Mouse (Mus musculus) MEL (cell line): ENCODE data around the gene C1galt1c1. TPM values are rescaled to one million over a fixed set of nuclear protein-coding genes. Genes with fewer than 3 reads are reported as not detected.

Experiments used
- DNase-seq: peaks from one replicate; pipeline ENCODE4 v3.0.0; 2011; ENCODE audit warnings: low read depth, low spot score
- H3K27ac ChIP-seq: 2 replicates; pipeline ENCODE4 v1.5.1; 2012; ENCODE audit warnings: low read depth, mild to moderate bottlenecking, control low read depth, low read length, moderate library complexity; ENCODE audit not compliant: control insufficient read depth
- H3K27me3 ChIP-seq, 2 experiments: fragments of 150-350 bp in 1 of 2; sonication (generic) in 1 of 2; 2 replicates each; pipeline ENCODE4 v1.6.1; 2012; ENCODE audit warnings: low read length in 2 of 2, mild to moderate bottlenecking in 2 of 2, improper control_type of control experiment in 1 of 2, moderate library complexity in 1 of 2; ENCODE audit not compliant: insufficient read depth in 2 of 2, control insufficient read depth in 1 of 2
- H3K36me3 ChIP-seq, 2 experiments: 2 replicates each; pipeline ENCODE4 v1.6.1; 2012 to 2014; ENCODE audit warnings: low read length in 2 of 2, improper control_type of control experiment in 1 of 2, inconsistent platforms in 1 of 2, mild to moderate bottlenecking in 1 of 2; ENCODE audit not compliant: insufficient read depth in 2 of 2, control insufficient read depth in 1 of 2
- H3K4me1 ChIP-seq, 2 experiments: fragments of 150-350 bp in 1 of 2; sonication (generic) in 1 of 2; 2 replicates each; pipeline ENCODE4 v1.6.1; 2012; ENCODE audit warnings: low read length in 2 of 2, improper control_type of control experiment in 1 of 2, mild to moderate bottlenecking in 1 of 2; ENCODE audit not compliant: insufficient read depth in 2 of 2, control insufficient read depth in 1 of 2
- H3K4me3 ChIP-seq, 2 experiments: fragments of 150-350 bp in 1 of 2; sonication (generic) in 1 of 2; 2 replicates each; pipeline ENCODE4 v1.5.1; 2012; ENCODE audit warnings: low read depth in 2 of 2, low read length in 2 of 2, mild to moderate bottlenecking in 2 of 2, moderate library complexity in 2 of 2, control low read depth in 1 of 2, improper control_type of control experiment in 1 of 2; ENCODE audit not compliant: control insufficient read depth in 1 of 2, insufficient read depth in 1 of 2
- H3K79me2 ChIP-seq: 2 replicates; pipeline ENCODE4 v1.6.1; 2012; ENCODE audit warnings: mild to moderate bottlenecking, low read length, moderate library complexity; ENCODE audit not compliant: control insufficient read depth, poor library complexity, insufficient read depth
- H3K9ac ChIP-seq: 2 replicates; pipeline ENCODE4 v1.6.1; 2012; ENCODE audit warnings: low read depth, mild to moderate bottlenecking, control low read depth, low read length, moderate library complexity; ENCODE audit not compliant: control insufficient read depth, poor library complexity, severe bottlenecking
- H3K9me3 ChIP-seq: fragments of 150-350 bp; sonication (generic); replicated peaks from 2 replicates; pipeline ENCODE4 v1.6.1; 2012; ENCODE audit warnings: mild to moderate bottlenecking, low read length, improper control_type of control experiment, moderate library complexity; ENCODE audit not compliant: insufficient read depth
- CHD1 ChIP-seq: IDR thresholded peaks from 2 replicates; pipeline ENCODE4 v1.6.1; 2012; ENCODE audit warnings: low read depth, mild to moderate bottlenecking, inconsistent platforms, low read length, improper control_type of control experiment
- CTCF ChIP-seq, 3 experiments: IDR thresholded peaks in 2 of 3; conservative IDR thresholded peaks in 1 of 3; 2 replicates each; pipeline ENCODE4 v1.5.1; 2011 to 2012; ENCODE audit warnings: low read length in 3 of 3, low read depth in 2 of 3, mild to moderate bottlenecking in 2 of 3, improper control_type of control experiment in 1 of 3, inconsistent platforms in 1 of 3, mixed read lengths in 1 of 3, moderate library complexity in 1 of 3; ENCODE audit not compliant: control insufficient read depth in 1 of 3, insufficient read depth in 1 of 3, poor library complexity in 1 of 3, severe bottlenecking in 1 of 3
- ELF1 ChIP-seq: IDR thresholded peaks from 2 replicates; pipeline ENCODE4 v1.6.1; 2014; ENCODE audit warnings: low read depth, mild to moderate bottlenecking, inconsistent platforms, low read length, improper control_type of control experiment, moderate library complexity
- HCFC1 ChIP-seq: IDR thresholded peaks from 2 replicates; pipeline ENCODE4 v1.6.1; 2012; ENCODE audit warnings: low read depth, mild to moderate bottlenecking, inconsistent platforms, low read length, improper control_type of control experiment, moderate library complexity
- MAZ ChIP-seq: IDR thresholded peaks from 2 replicates; pipeline ENCODE4 v1.6.1; 2012; ENCODE audit warnings: low read depth, mild to moderate bottlenecking, inconsistent platforms, low read length, improper control_type of control experiment
- MXI1 ChIP-seq: IDR thresholded peaks from 2 replicates; pipeline ENCODE4 v1.6.1; 2011; ENCODE audit warnings: mild to moderate bottlenecking, low read depth, low read length, improper control_type of control experiment
- MYB ChIP-seq: IDR thresholded peaks from 2 replicates; pipeline ENCODE4 v1.6.1; 2011; ENCODE audit warnings: mild to moderate bottlenecking, low read depth, low read length, improper control_type of control experiment
- POLR2AphosphoS5 ChIP-seq: IDR thresholded peaks from 2 replicates; pipeline ENCODE4 v1.6.1; 2012; ENCODE audit warnings: low read depth, borderline replicate concordance, mild to moderate bottlenecking, inconsistent platforms, low read length, moderate library complexity, mixed read lengths
- RAD21 ChIP-seq: IDR thresholded peaks from 2 replicates; pipeline ENCODE4 v1.6.1; 2011; ENCODE audit warnings: mild to moderate bottlenecking, low read depth, low read length, improper control_type of control experiment
- SIN3A ChIP-seq: IDR thresholded peaks from 2 replicates; pipeline ENCODE4 v1.6.1; 2012; ENCODE audit warnings: low read length, improper control_type of control experiment, inconsistent platforms
- SMC3 ChIP-seq: IDR thresholded peaks from 2 replicates; pipeline ENCODE4 v1.6.1; 2011; ENCODE audit warnings: low read depth, low read length, improper control_type of control experiment
- TAL1 ChIP-seq: IDR thresholded peaks from 2 replicates; pipeline ENCODE4 v1.6.1; 2012; ENCODE audit warnings: mild to moderate bottlenecking, inconsistent platforms, low read length, moderate library complexity, mixed read lengths
- TBP ChIP-seq: IDR thresholded peaks from 2 replicates; pipeline ENCODE4 v1.8.0; 2011; ENCODE audit warnings: low read depth, low read length, improper control_type of control experiment
- TCF12 ChIP-seq: IDR thresholded peaks from 2 replicates; pipeline ENCODE4 v1.6.1; 2014; ENCODE audit warnings: low read depth, mild to moderate bottlenecking, inconsistent platforms, low read length, improper control_type of control experiment, moderate library complexity
- USF1 ChIP-seq: IDR thresholded peaks from 2 replicates; pipeline ENCODE4 v1.6.1; 2014; ENCODE audit warnings: low read depth, mild to moderate bottlenecking, inconsistent platforms, low read length, improper control_type of control experiment, moderate library complexity
- USF2 ChIP-seq, 2 experiments: IDR thresholded peaks; 2 replicates each; pipeline ENCODE4 v1.6.1; 2011 to 2012; ENCODE audit warnings: improper control_type of control experiment in 2 of 2, low read length in 2 of 2, borderline replicate concordance in 1 of 2, inconsistent platforms in 1 of 2, low read depth in 1 of 2, mild to moderate bottlenecking in 1 of 2; ENCODE audit not compliant: insufficient read depth in 1 of 2
- ZC3H11A ChIP-seq: IDR thresholded peaks from 2 replicates; pipeline ENCODE4 v1.6.1; 2012; ENCODE audit warnings: low read depth, mild to moderate bottlenecking, inconsistent platforms, low read length, improper control_type of control experiment
- ZKSCAN1 ChIP-seq: IDR thresholded peaks from 2 replicates; pipeline ENCODE4 v1.6.1; 2012; ENCODE audit warnings: low read depth, mild to moderate bottlenecking, inconsistent platforms, low read length, improper control_type of control experiment, moderate library complexity
- ZMIZ1 ChIP-seq: IDR thresholded peaks from 2 replicates; pipeline ENCODE4 v1.6.1; 2012; ENCODE audit warnings: low read depth, mild to moderate bottlenecking, inconsistent platforms, low read length, improper control_type of control experiment, moderate library complexity
- polyA plus RNA-seq, 2 experiments: library from polyadenylated mRNA; stranded (reverse) in 1 of 2; unstranded in 1 of 2; fragments of >175 nt in 1 of 2; fragments of >200 nt in 1 of 2; gene quantifications; 2 replicates each; pipeline versions ENCODE4 v1.2.1 to v1.2.4; 2012; ENCODE audit warnings: low replicate concordance in 2 of 2, low read depth in 1 of 2; ENCODE audit not compliant: insufficient read length in 2 of 2, insufficient read depth in 1 of 2, missing spikeins in 1 of 2
- total RNA-seq: library from RNA; depleted of rRNA; stranded (reverse); fragments of 300-350 nt; gene quantifications from 2 replicates; pipeline ENCODE4 v1.2.3, GENCODE M21; 2012

The C1galt1c1 gene
- total and polyA plus RNA-seq, 3 experiments = 8.0 to 11.0 TPM; not detected in 1

DNA sequence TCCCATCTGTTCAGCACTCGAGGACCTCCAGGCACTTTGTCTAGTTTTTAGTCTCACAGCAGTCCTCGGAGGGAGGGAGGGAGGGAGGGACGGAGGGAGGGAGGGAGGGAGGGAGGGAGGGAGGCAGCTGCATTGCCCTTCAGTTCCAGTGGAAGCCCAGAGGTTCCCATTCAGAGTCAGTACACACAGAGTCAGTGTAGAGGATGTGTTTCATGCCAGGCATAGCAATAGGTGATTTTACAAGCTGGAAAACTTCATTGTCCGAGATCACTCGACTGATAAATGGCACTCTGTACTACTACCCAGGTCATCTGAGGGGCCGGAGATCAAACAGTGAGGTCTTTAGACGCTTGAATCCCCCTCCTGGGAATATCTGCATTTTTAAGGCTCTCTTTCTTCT lies 16.3 kb upstream of the C1galt1c1 start:
- Histone ChIP-seq H3K9ac (no peak overlapping the region), H3K79me2 (no peaks in the 10 kb centered on the region), H3K27ac (no peak overlapping the region), H3K9me3 (no peaks in the 10 kb centered on the region), H3K36me3 (no peaks in the 10 kb centered on the region), H3K4me3 (no peak overlapping the region), H3K27me3 (no peaks in the 10 kb centered on the region), H3K4me1 (no peaks in the 10 kb centered on the region)
- DNase-seq = no peak
- TF ChIP-seq USF1 (no peak), MAZ (no peak), TAL1 (no peak), CTCF (IDR thresholded peaks at IDR 0.05 in 2 of 3, conservative IDR thresholded peaks at IDR 0.05 in 1 of 3; ENCODE audit: control insufficient read depth in 1 of 3, insufficient read depth in 1 of 3, low read depth in 2 of 3, low read length in 3 of 3, poor library complexity in 1 of 3, severe bottlenecking in 1 of 3) (no peak), USF2 (IDR thresholded peaks at IDR 0.05; ENCODE audit: borderline replicate concordance in 1 of 2, insufficient read depth in 1 of 2, low read depth in 1 of 2, low read length in 2 of 2) (no peak), MYB (no peak), CHD1 (no peak), HCFC1 (no peak), ZKSCAN1 (no peak), TCF12 (no peak), POLR2AphosphoS5 (no peak), MXI1 (no peak)

GRCm38 (mm10) chrX:38650404-38651039 lies 15.6 kb upstream of the C1galt1c1 start:
- Histone ChIP-seq H3K36me3 (no peaks in the 10 kb centered on the region), H3K4me1 (no peaks in the 10 kb centered on the region), H3K79me2 (no peaks in the 10 kb centered on the region), H3K9ac (no peak overlapping the region), H3K9me3 (no peaks in the 10 kb centered on the region)
- DNase-seq = peak; percentile 29
- TF ChIP-seq TBP (no peak), ELF1 (no peak), MYB (no peak), SMC3 (peak; percentile 70), ZC3H11A (peak; percentile 55), CTCF (IDR thresholded peaks at IDR 0.05 in 2 of 3, conservative IDR thresholded peaks at IDR 0.05 in 1 of 3; ENCODE audit: control insufficient read depth in 1 of 3, insufficient read depth in 1 of 3, low read depth in 2 of 3, low read length in 3 of 3, poor library complexity in 1 of 3, severe bottlenecking in 1 of 3) (peak; percentile 16 to 61 (median 17); a peak in 4 of 6 replicates), ZMIZ1 (no peak), SIN3A (no peak), RAD21 (peak; percentile 64)
- TF ChIP-seq, all 39 proteins: peak for 4
- no peak overlapping the region for H3K27ac ChIP-seq
- H3K4me3 ChIP-seq = no peak overlapping the region
- H3K27me3 ChIP-seq = no peaks in the 10 kb centered on the region
